Mouse (Mus musculus) midbrain, embryonic 11.5 days (tissue): ENCODE measurements around the gene Fbln1. TPM values are rescaled to one million over a fixed set of nuclear protein-coding genes. Genes with fewer than 3 reads are reported as not detected.
A peak's percentile ranks its signal among the peaks of the same experiment; 100 is the strongest.

Experiments used
- ATAC-seq: fragments of 200-750 bp; cut with Nextera tagmentation; 2 replicates; pipeline ENCODE4 v1.8.0; 2017; ENCODE audit warnings: moderate TSS enrichment, moderate library complexity; ENCODE audit not compliant: low FRiP score
- DNase-seq: peaks from one replicate; pipeline ENCODE4 v3.0.0; 2015; ENCODE audit warnings: low spot score; ENCODE audit errors: missing footprints
- H3K27ac ChIP-seq: fragments of 300-500 bp; sonication (generic); 2 replicates; pipeline ENCODE4 v1.5.1; 2014; ENCODE audit warnings: low read depth, low read length
- H3K27me3 ChIP-seq: fragments of 300-500 bp; sonication (generic); 2 replicates; pipeline ENCODE4 v1.6.1; 2014; ENCODE audit warnings: mild to moderate bottlenecking, low read length, moderate library complexity, mixed read lengths; ENCODE audit not compliant: control insufficient read depth, insufficient read depth
- H3K36me3 ChIP-seq: fragments of 300-500 bp; sonication (generic); 2 replicates; pipeline ENCODE4 v1.6.1; 2014; ENCODE audit warnings: mild to moderate bottlenecking, low read length, moderate library complexity, mixed read lengths; ENCODE audit not compliant: control insufficient read depth, insufficient read depth
- H3K4me1 ChIP-seq: fragments of 300-500 bp; sonication (generic); 2 replicates; pipeline ENCODE4 v1.6.1; 2014; ENCODE audit warnings: low read length; ENCODE audit not compliant: control insufficient read depth, insufficient read depth
- H3K4me2 ChIP-seq: fragments of 300-500 bp; sonication (generic); 2 replicates; pipeline ENCODE4 v1.6.1; 2014; ENCODE audit warnings: mild to moderate bottlenecking, moderate library complexity
- H3K4me3 ChIP-seq: fragments of 300-500 bp; sonication (generic); 2 replicates; pipeline ENCODE4 v1.5.1; 2014; ENCODE audit warnings: low read depth, low read length
- H3K9ac ChIP-seq: fragments of 300-500 bp; sonication (generic); 2 replicates; pipeline ENCODE4 v1.6.1; 2014; ENCODE audit warnings: low read length
- H3K9me3 ChIP-seq: fragments of 300-500 bp; sonication (generic); 2 replicates; pipeline ENCODE4 v1.6.1; 2016; ENCODE audit warnings: low read length; ENCODE audit not compliant: control insufficient read depth
- WGBS: fragments of 180-500 bp; shearing (Covaris S2); extraction: QIAGEN DNeasy Blood & Tissue Kit; methylation state at CpG from one replicate; pipeline ENCODE4 v1.1.7; 2014; 5-methylcytosine and 5-hydroxymethylcytosine counted together
- polyA plus RNA-seq: library from polyadenylated mRNA; unstranded; fragments of >200 nt; fragmentation: Nextera tagmentation; extraction: Ambion mirVana; gene quantifications from 2 replicates; pipeline ENCODE4 v1.2.1, GENCODE M21; 2014

Fbln1 gene
- 153 and 165 TPM in 2 replicates for polyA plus RNA-seq

DNA sequence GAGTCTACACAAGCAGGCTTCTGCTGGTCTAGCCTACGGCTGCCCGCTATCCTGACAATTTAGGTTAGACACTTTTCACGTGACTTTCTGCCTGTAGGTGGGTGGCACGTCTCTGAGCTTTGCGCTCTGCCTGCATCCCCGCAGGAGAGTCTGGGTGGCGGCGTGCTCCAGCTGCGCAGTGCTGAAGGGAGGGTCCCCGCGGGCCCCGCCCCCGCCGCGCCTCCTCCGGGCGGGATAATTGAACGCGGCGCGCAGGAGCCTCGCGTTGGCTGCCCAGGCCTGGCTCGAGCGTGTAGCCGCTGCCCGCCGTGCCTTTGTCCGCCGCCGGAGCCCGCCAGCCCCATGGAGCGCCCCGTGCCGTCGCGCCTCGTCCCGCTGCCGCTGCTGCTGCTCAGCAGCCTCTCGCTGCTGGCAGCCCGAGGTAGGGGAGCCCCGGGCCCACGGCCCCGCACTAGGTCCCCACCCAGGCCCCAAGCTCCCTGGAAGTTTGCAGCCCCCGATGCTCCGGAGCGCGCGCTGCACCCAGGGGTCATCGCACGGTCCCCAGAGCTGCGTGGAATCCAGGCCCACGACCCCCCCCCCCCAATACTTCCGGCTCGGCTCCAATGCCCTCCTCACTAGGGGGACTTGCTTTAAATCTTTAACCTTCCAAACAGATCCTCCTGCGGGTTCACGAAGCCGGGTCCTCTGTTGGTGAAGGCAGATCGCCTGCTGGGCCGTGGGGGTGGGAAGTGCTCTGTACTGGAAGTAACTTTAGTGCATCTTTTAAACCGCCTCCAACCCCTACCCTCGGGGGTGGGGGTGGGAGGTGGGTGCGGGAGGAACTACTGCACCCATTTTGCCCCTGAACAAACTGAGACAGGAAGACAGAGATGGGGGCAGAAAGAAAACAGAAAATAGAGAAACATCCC lies at the start of gene Fbln1:
TSS of gene Fbln1 (plus strand) at position 158 of the 911 bp plus-strand sequence.
- Histone ChIP-seq H3K4me2 (peak within 1 kb of the TSS; percentile 85), H3K9me3 (no peaks in the 10 kb centered on the region), H3K9ac (peak within 1 kb of the TSS; percentile 92), H3K27me3 (peaks cover 2% of the 10 kb centered on the region; the same call in 1 of the 2 replicates), H3K36me3 (peaks cover 2% of the 10 kb centered on the region; the same call in 1 of the 2 replicates), H3K27ac (peak within 1 kb of the TSS; percentile 65), H3K4me3 (peak within 1 kb of the TSS; percentile 55), H3K4me1 (peaks cover 19% of the 10 kb centered on the region)
- 1% methylated on average over 45 of the region's 64 CpGs for WGBS
- ATAC-seq = peak; percentile 92
- peak; percentile 98 for DNase-seq

DNA sequence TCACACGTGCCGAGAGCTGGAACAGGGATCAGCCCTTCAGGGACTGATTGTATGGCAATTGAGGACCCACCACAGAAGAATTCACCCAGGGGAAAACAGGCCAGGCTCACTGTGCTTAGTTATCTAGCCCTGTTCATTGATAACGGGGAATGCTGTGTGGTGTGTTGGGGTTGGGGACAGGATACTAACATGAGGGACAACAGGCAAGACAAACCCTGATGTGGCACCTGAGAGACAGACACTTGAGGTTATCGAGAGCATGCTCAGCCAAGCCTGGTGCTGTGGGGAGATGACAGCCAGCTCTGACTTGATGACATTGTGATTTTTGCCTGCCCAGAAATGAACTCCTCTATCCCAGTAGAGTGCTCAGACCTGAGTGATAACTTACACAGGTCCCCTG lies 49.6 kb upstream of the Fbln1 start:
- H3K4me2 ChIP-seq = no peak overlapping the region
- H3K27me3 ChIP-seq = no peaks in the 10 kb centered on the region
- DNase-seq (no peak), ATAC-seq (no peak)
- H3K4me1 ChIP-seq = no peaks in the 10 kb centered on the region
- H3K27ac ChIP-seq = no peak overlapping the region
- no peaks in the 10 kb centered on the region for H3K36me3 ChIP-seq
- 73% methylated on average over 4 of the region's 4 CpGs for WGBS
- H3K9me3 ChIP-seq = no peaks in the 10 kb centered on the region
- H3K9ac ChIP-seq = no peak overlapping the region
- H3K4me3 ChIP-seq = no peak overlapping the region

DNA sequence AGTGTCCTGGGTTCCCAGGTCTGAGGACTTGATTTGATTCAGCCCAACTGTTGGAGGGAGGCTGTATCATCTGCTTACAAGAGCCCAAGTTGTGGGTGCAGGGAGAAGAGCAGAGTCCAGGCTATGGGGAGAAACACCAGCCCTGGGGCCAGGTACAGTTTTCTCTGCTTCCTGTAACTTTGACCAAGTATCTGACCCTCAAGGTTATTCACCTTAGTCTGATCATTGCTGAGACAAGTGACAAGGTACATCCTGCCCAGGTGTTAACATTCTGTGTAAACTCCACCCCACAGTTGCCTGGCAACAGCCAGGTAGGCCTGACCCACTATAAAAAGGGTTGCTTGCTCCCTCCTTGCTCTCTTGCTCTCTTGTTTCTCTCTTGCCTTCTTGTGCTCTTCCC lies 44.3 kb upstream of the Fbln1 start:
- Histone ChIP-seq H3K4me3 (no peak overlapping the region), H3K27me3 (no peaks in the 10 kb centered on the region), H3K9ac (no peak overlapping the region), H3K36me3 (no peaks in the 10 kb centered on the region), H3K4me2 (no peak overlapping the region), H3K9me3 (no peaks in the 10 kb centered on the region), H3K27ac (no peak overlapping the region), H3K4me1 (peaks cover 3% of the 10 kb centered on the region)
- DNase-seq (no peak), ATAC-seq (no peak)

DNA sequence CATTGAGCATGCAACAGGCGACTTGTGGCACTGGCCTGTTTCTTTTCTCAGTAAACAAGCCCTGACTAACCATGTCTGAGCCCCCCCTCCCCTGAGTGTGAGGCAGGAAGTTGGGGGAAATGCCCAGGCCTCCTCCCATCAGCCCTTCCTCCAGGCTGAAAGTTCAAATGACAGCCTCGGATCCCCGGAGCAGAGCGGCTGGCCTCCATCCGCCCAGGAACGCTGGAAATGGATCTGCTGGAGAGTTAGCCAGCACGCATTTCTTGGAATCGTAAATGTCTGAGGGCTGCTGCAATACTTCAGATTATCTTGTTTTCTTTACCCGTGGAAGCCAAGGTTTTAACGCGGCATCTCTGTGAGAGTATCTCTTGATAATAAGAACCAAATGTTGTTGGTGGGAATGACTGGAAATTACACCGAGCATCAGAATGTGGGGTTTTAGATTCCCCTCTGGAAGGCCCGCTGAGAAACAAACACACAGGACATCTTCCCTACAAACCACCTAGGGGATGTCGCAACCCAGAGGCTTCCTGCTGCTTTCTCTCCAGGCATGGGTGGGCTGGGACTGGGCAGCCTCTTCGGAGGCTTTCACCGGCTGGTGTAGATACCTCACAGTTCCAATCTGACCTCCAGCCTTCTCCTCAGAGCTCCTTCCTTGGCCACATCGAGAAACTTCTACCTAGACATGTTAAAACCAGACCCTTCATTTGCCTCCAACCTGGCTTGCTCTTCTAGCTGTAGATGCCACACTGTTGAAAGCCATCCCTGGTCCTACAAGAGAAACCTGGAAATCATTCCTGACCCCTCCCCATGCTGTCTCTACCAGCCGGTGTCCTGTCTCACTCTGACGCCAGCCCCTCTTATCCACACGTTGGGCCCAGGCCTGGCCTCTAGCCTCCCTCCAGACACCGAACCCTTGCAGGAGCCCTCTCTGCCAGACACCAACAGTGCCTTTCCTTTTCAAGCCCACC lies 42.8 kb upstream of the Fbln1 start:
- peak; percentile 85 for DNase-seq
- ATAC-seq = no peak
- Histone ChIP-seq H3K27me3 (no peaks in the 10 kb centered on the region), H3K4me3 (no peak overlapping the region), H3K27ac (no peak overlapping the region), H3K4me2 (no peak overlapping the region), H3K4me1 (peaks cover 12% of the 10 kb centered on the region), H3K36me3 (no peaks in the 10 kb centered on the region), H3K9me3 (no peaks in the 10 kb centered on the region), H3K9ac (no peak overlapping the region)
- 70% methylated on average over 21 of the region's 21 CpGs for WGBS

DNA sequence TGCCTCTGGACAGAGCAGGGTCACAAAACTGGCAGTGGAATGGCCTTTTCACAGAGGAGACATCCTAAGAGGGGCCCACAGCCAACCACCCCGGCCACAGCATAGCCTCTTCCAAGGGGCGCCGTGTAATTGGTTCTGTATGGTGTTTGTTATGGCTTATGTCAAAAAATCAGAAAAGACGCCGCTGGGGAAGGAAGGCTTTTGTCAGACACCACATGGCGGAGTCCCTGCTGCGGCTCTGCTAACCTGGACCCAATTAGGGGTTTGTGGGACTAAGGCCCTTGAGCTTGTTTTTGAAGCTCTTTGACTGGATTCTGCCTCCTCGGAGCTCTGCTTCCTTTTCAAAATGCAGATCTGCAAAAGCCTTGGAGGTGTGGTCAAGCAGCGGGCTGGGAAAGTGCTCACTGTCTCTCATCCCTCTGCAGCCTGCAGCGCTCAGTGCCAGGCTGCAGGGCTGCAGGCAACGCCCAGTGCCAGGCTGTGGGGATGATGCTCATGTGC lies 39.3 kb upstream of the Fbln1 start:
- Histone ChIP-seq H3K4me3 (no peak overlapping the region), H3K4me2 (no peak overlapping the region), H3K4me1 (peaks cover 12% of the 10 kb centered on the region), H3K27me3 (no peaks in the 10 kb centered on the region), H3K9me3 (no peaks in the 10 kb centered on the region), H3K9ac (no peak overlapping the region), H3K36me3 (no peaks in the 10 kb centered on the region), H3K27ac (no peak overlapping the region; the same call in 1 of the 2 replicates)
- peak; percentile 57; the same call in 1 of the 2 replicates for ATAC-seq
- peak; percentile 90 for DNase-seq
- WGBS = 24% methylated on average over 11 of the region's 11 CpGs

DNA sequence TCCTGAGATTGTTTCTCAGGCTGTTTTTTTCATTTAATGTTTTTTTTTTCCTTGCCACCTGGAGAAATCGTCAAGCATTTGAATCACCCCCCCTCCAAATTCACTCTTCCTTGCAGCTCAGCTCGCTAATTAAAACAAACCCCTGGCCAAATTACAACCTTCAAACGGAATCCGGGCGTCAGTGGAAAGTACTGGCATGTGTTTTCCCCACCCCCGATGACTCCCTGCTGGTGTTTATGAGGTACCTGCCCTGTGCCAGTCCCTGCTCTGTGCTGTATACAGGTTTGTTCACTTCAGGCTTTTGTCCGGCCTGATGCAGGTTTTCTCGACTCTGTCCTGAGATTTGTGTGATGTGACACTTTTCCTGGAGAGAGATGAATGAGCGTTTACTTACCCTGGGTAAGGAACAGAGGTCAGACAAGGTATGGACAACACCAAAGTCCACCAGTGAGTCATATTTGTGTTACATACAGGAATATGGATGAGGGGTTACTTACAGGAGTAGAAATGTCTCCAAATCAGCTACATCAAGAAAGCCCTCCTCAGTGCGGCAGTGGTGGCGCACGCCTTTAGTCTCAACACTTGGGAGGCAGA lies 38.6 kb upstream of the Fbln1 start:
- Histone ChIP-seq H3K4me3 (no peak overlapping the region), H3K4me2 (no peak overlapping the region), H3K27ac (no peak overlapping the region), H3K9ac (no peak overlapping the region), H3K4me1 (peaks cover 12% of the 10 kb centered on the region), H3K9me3 (no peaks in the 10 kb centered on the region), H3K27me3 (no peaks in the 10 kb centered on the region), H3K36me3 (no peaks in the 10 kb centered on the region)
- no peak for ATAC-seq
- 67% methylated on average over 12 of the region's 12 CpGs for WGBS
- DNase-seq = no peak

DNA sequence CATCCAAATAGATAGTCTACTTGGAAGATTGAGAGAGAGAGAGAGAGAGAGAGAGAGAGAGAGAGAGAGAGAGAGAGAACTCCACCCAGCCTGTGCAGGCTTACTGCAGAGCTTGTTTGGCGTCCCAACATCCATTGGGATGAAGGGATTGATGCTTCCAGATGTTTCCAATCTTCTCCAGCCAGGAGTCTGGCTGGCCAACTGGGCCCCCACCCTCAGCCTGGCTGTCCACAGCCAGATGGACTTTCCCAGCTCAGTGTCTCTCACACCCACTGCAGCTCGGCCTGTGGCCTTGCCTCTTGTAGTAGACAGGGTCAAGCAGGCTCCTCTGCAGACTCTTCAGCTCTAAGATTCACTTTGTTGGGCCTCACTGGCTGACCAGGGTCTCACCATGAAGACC lies 33.7 kb upstream of the Fbln1 start:
- no peak for DNase-seq

DNA sequence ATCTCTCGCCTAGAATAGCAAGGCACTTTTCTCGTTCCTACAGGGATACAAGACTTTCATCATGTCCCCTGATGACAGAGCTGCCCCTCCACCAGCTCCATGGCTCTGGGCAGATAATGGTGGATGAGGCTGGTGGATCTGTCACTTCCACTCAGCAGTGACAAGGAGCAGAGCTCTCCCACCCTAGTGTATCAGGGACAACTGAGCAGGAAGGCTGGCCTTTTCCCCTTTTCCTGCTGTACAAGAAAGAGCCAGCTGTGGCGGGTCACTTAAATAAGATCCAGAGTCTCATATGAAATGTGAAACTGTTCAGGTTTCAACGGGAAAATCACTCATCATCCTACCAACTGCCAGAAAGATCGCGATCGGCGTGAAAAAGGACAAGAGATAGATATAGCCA lies 32.3 kb upstream of the Fbln1 start:
- ATAC-seq (no peak), DNase-seq (no peak)
- H3K27ac ChIP-seq = no peak overlapping the region
- H3K36me3 ChIP-seq = no peaks in the 10 kb centered on the region
- H3K4me2 ChIP-seq = no peak overlapping the region
- no peak overlapping the region for H3K9ac ChIP-seq
- no peak overlapping the region for H3K4me3 ChIP-seq
- no peaks in the 10 kb centered on the region for H3K9me3 ChIP-seq
- H3K4me1 ChIP-seq = no peaks in the 10 kb centered on the region
- 85% methylated on average over 8 of the region's 8 CpGs for WGBS
- H3K27me3 ChIP-seq = no peaks in the 10 kb centered on the region

More for the DNA sequence above, 33.7 kb upstream of the Fbln1 start:
- no peak overlapping the region for H3K27ac ChIP-seq
- H3K4me2 ChIP-seq = no peak overlapping the region
- H3K4me3 ChIP-seq = no peak overlapping the region
- WGBS = 82% methylated on average over 2 of the region's 2 CpGs
- no peaks in the 10 kb centered on the region for H3K27me3 ChIP-seq
- no peak for ATAC-seq
- peaks cover 2% of the 10 kb centered on the region; the same call in 1 of the 2 replicates for H3K4me1 ChIP-seq
- no peaks in the 10 kb centered on the region for H3K9me3 ChIP-seq
- no peaks in the 10 kb centered on the region for H3K36me3 ChIP-seq
- no peak overlapping the region for H3K9ac ChIP-seq
